Mouse (Mus musculus) intestine, embryonic 14.5 days (tissue): ENCODE results near the gene 4921524J17Rik. TPM values are rescaled to one million over a fixed set of nuclear protein-coding genes. Genes with fewer than 3 reads are reported as not detected.
A peak's percentile ranks its signal among the peaks of the same experiment; 100 is the strongest.

Source experiments
- ATAC-seq: fragments of 200-750 bp; cut with Nextera tagmentation; replicated peaks from 2 replicates; pipeline ENCODE4 v1.8.0; 2017; ENCODE audit warnings: low read depth, moderate number of reproducible peaks, moderate TSS enrichment, moderate library complexity; ENCODE audit not compliant: low FRiP score, low TSS enrichment
- DNase-seq: peaks from one replicate; pipeline ENCODE4 v3.0.0-alpha.2; 2018; ENCODE audit warnings: low spot score
- H3K27ac ChIP-seq: fragments of 300-500 bp; sonication (generic); 2 replicates; pipeline ENCODE4 v1.5.1; 2014; ENCODE audit warnings: low read depth, mild to moderate bottlenecking, control low read depth
- H3K27me3 ChIP-seq: fragments of 300-500 bp; sonication (generic); replicated peaks from 2 replicates; pipeline ENCODE4 v1.6.1; 2014; ENCODE audit warnings: low read length, control low read depth; ENCODE audit not compliant: control insufficient read depth, insufficient read depth
- H3K36me3 ChIP-seq: fragments of 300-500 bp; sonication (generic); 2 replicates; pipeline ENCODE4 v1.6.1; 2014; ENCODE audit warnings: low read length, control low read depth; ENCODE audit not compliant: control insufficient read depth, insufficient read depth
- H3K4me1 ChIP-seq: fragments of 300-500 bp; sonication (generic); replicated peaks from 2 replicates; pipeline ENCODE4 v1.6.1; 2014; ENCODE audit warnings: low read length, control low read depth, mixed read lengths; ENCODE audit not compliant: control insufficient read depth, insufficient read depth
- H3K4me2 ChIP-seq: fragments of 300-500 bp; sonication (generic); 2 replicates; pipeline ENCODE4 v1.6.1; 2014; ENCODE audit warnings: low read length
- H3K4me3 ChIP-seq: fragments of 300-500 bp; sonication (generic); 2 replicates; pipeline ENCODE4 v1.5.1; 2014; ENCODE audit warnings: low read depth, low read length, control low read depth, mixed read lengths
- H3K9ac ChIP-seq: fragments of 300-500 bp; sonication (generic); 2 replicates; pipeline ENCODE4 v1.6.1; 2014; ENCODE audit warnings: mild to moderate bottlenecking, low read length
- H3K9me3 ChIP-seq: fragments of 300-500 bp; sonication (generic); 2 replicates; pipeline ENCODE4 v1.6.1; 2016; ENCODE audit warnings: low read length, control low read depth; ENCODE audit not compliant: control insufficient read depth
- WGBS: fragments of 180-500 bp; shearing (Covaris S2); extraction: QIAGEN DNeasy Blood & Tissue Kit; methylation state at CpG from one replicate; pipeline ENCODE4 v1.1.7; 2014; 5-methylcytosine and 5-hydroxymethylcytosine counted together
- polyA plus RNA-seq: library from polyadenylated mRNA; unstranded; fragments of >200 nt; fragmentation: Nextera tagmentation; extraction: Ambion mirVana; gene quantifications from 2 replicates; pipeline ENCODE4 v1.2.1, GENCODE M21; 2014

4921524J17Rik gene
- polyA plus RNA-seq, 1 experiment from 2014 or later = 36.7 TPM

DNA sequence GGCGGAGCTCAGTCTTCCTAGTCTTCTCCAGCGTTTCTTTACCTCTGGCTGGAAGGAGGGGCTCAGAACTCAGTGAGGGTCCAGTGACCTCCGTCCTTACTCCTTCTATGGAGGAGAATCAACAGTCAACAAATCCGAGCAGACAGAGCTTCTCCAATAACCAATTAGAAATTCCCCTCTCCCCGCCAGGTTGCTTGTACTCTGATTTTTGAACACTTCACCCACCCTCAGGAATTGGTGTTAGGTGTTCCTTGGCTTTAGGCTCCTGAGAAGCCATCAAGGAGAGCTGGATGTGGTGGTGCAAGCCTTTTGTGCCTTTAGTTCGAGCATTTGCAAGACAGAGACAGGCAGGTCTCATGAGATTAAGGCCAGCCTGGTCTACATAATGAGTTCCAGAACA is 40.2 kb upstream of the 4921524J17Rik start:
- Histone ChIP-seq H3K4me2 (no peak overlapping the region), H3K9ac (no peak overlapping the region), H3K36me3 (no peaks in the 10 kb centered on the region), H3K27ac (no peak overlapping the region), H3K9me3 (no peaks in the 10 kb centered on the region), H3K4me1 (no peaks in the 10 kb centered on the region), H3K27me3 (no peaks in the 10 kb centered on the region), H3K4me3 (no peak overlapping the region)
- 74% methylated on average over 6 of the region's 6 CpGs for WGBS
- DNase-seq = no peak
- ATAC-seq = no peak

DNA sequence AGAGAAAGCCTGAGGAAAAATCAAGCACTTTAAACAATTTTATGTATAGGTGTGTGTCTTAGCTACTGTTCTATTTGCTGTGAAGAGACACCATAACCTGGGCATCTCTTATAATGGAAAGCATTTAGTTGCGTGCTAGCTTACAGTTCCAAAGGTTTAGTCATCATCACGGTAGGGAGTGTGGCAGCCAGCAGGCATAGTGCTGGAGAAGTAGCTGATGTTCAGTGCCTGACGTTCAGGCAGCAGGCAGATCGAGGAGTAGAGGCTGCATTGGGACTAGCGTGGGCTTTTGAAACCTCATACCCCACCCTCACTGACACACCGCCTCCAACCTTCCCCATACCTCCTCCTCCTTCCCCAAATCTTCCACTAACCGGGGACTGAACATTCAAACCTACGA is 38.1 kb upstream of the 4921524J17Rik start:
- Histone ChIP-seq H3K9ac (no peak overlapping the region), H3K4me1 (no peaks in the 10 kb centered on the region), H3K4me2 (no peak overlapping the region), H3K36me3 (no peaks in the 10 kb centered on the region), H3K9me3 (no peaks in the 10 kb centered on the region), H3K27me3 (no peaks in the 10 kb centered on the region), H3K27ac (no peak overlapping the region), H3K4me3 (no peak overlapping the region)
- 82% methylated on average over 8 of the region's 8 CpGs for WGBS
- DNase-seq (no peak), ATAC-seq (no peak)

DNA sequence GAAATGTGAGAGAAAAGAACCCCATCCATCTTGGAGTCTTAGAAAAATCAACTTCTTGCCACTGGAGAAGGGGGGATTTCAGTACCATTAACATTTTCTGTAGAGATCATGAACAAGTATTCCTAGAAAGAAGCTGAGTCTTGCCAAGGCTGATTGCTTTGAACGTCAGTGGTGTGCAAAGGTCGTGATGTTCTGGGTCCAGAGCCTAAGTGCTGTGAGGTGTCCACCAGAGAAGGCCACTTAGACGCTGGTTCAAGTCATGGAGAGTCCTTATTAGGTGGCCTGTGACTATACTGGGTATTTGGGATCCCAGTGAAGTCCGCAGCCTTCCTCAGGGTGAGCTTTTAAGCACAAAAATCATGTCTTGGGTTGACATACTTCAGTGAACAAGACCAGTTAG is 33.4 kb upstream of the 4921524J17Rik start:
- WGBS = 84% methylated on average over 4 of the region's 4 CpGs
- H3K9me3 ChIP-seq = no peaks in the 10 kb centered on the region

DNA sequence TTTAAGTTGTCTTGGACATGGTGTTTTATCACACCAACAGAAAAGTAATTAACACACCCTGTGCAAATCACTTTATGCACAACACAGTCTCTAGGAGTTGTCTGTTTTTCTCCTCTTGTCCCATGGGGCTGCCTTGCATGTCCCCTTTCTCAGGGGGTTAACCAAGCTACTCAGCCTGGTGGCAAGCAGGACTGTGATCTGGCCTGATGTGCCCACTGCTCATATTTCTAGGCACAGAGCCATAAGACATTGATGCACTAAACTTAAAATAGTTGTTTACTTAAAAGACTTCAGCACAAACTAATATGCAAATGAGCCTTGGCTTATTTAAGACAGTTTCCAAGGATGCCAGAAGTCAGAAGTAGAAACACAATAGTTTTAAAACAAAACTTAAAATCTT is 31.7 kb upstream of the 4921524J17Rik start:
- Histone ChIP-seq H3K9ac (no peak overlapping the region), H3K4me3 (no peak overlapping the region), H3K27me3 (no peaks in the 10 kb centered on the region), H3K36me3 (no peaks in the 10 kb centered on the region), H3K4me1 (no peaks in the 10 kb centered on the region), H3K4me2 (no peak overlapping the region), H3K9me3 (no peaks in the 10 kb centered on the region), H3K27ac (no peak overlapping the region)
- DNase-seq = no peak
- ATAC-seq = no peak

More for the DNA sequence above, 33.4 kb upstream of the 4921524J17Rik start:
- H3K4me2 ChIP-seq = no peak overlapping the region
- H3K36me3 ChIP-seq = no peaks in the 10 kb centered on the region
- DNase-seq = no peak
- no peak overlapping the region for H3K9ac ChIP-seq
- no peak overlapping the region for H3K4me3 ChIP-seq
- H3K4me1 ChIP-seq = no peaks in the 10 kb centered on the region
- ATAC-seq = no peak
- no peak overlapping the region for H3K27ac ChIP-seq
- no peaks in the 10 kb centered on the region for H3K27me3 ChIP-seq

DNA sequence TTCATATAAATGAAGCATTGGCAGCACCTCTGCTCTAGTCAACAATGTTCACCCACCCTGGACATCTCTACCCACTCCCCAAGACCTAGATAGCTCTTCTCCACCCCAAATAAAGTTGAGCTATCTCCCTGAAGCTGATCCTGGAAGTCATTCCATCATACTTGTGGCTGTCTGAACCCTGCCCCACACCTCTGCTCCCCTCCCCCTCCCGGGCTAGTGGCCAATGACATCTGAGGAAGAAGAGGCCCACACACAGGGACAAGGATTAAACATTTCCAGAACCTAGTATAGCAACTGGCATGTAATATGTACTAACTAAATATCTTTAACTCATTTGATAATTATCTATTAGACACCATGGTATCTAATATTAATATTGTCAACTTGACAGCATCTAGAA is 29.8 kb upstream of the 4921524J17Rik start:
- H3K9ac ChIP-seq = no peak overlapping the region
- H3K4me3 ChIP-seq = no peak overlapping the region
- no peaks in the 10 kb centered on the region for H3K36me3 ChIP-seq
- H3K9me3 ChIP-seq = no peaks in the 10 kb centered on the region
- DNase-seq (no peak), ATAC-seq (no peak)
- no peak overlapping the region for H3K4me2 ChIP-seq
- 73% methylated on average over 1 of the region's 1 CpGs for WGBS
- no peak overlapping the region for H3K27ac ChIP-seq
- no peaks in the 10 kb centered on the region for H3K27me3 ChIP-seq
- no peaks in the 10 kb centered on the region for H3K4me1 ChIP-seq

DNA sequence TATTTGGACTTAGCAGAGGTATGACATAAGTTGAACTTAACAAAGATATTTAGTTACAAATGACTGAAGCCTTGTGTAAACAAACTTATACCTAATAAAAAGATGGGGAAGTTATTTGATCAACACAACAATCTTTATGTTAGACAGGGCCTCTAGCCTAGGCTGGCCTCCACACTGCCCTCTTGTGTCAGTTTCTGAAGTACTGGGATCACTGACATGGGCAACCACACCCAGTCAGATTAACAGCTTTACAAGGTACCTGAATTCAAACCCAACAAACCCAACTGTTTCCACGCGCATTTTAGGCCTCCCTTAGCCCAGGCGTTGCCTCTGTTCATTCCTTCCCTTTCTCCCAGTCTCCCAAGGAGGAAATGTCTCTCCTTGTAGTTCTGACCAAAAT is 28.7 kb upstream of the 4921524J17Rik start:
- ATAC-seq = no peak
- Histone ChIP-seq H3K9ac (no peak overlapping the region), H3K4me2 (no peak overlapping the region), H3K27me3 (no peaks in the 10 kb centered on the region), H3K36me3 (no peaks in the 10 kb centered on the region), H3K4me3 (no peak overlapping the region), H3K4me1 (no peaks in the 10 kb centered on the region), H3K27ac (no peak overlapping the region), H3K9me3 (no peaks in the 10 kb centered on the region)
- 84% methylated on average over 3 of the region's 3 CpGs for WGBS
- DNase-seq = no peak

DNA sequence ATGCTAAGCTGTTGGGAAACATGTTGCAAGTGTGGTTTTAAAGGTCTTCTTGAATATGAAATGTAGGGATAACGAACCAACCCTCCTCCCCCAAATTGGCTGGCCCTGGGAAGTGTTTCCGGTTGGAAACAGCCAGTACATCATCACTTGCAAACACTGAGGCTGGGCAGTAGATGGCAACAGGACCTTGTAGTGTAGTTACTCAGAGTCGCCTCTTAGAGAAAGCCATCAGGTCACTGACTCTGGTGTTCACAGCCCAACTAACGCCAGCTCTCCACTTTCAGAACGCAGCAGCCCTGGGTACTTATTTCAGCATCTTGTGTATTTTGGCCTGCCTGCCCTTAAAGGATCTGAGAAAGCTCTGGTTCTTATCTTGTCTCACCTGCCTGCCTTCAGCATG is 28.2 kb upstream of the 4921524J17Rik start:
- Histone ChIP-seq H3K4me3 (no peak overlapping the region), H3K9ac (no peak overlapping the region), H3K27me3 (no peaks in the 10 kb centered on the region), H3K9me3 (no peaks in the 10 kb centered on the region), H3K4me2 (no peak overlapping the region), H3K4me1 (no peaks in the 10 kb centered on the region), H3K27ac (no peak overlapping the region), H3K36me3 (no peaks in the 10 kb centered on the region)
- 32% methylated on average over 5 of the region's 5 CpGs for WGBS
- DNase-seq = no peak
- ATAC-seq = no peak

DNA sequence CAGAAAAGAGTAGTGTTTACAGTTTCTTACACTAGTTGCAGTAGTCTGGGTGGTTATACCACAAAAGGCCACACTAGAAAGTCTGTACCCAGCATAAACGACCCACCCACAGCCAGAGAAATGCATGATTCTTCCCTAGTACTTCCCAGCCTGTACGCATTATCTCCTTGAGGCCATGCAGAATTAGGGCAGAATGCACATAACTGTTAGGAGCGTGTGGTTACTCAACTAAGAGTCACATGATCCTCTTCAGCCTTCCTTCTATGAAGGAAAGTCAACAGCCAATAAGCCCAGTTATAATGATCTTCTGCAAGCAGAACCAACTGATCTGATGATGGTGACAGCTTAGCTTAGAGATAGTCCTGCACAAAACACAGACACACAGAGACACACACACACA is 26.9 kb upstream of the 4921524J17Rik start:
- no peak overlapping the region for H3K9ac ChIP-seq
- no peak overlapping the region for H3K4me2 ChIP-seq
- H3K4me1 ChIP-seq = no peaks in the 10 kb centered on the region
- H3K36me3 ChIP-seq = no peaks in the 10 kb centered on the region
- H3K27ac ChIP-seq = no peak overlapping the region
- no peaks in the 10 kb centered on the region for H3K9me3 ChIP-seq
- WGBS = 69% methylated on average over 3 of the region's 3 CpGs
- H3K27me3 ChIP-seq = no peaks in the 10 kb centered on the region
- ATAC-seq (no peak), DNase-seq (no peak)
- no peak overlapping the region for H3K4me3 ChIP-seq

DNA sequence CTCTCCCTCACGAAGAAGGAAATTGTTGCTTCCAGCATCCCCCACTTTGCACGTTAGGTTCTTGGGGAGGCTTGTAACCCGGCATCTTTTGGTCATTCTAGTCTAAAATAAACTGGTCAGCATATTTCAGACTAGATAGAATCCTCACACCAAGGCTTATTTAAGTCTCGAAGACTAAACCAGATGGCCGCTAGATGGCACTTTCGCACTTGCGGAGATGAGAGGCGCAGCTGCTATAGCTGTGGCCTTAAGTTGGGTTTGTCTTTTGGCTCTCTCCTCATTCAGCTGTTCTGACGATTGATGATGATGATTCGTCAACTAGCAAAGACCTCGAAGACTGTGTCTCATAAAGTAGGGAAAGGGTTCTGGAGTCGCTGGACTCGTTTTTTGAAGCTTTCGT is 23.9 kb upstream of the 4921524J17Rik start:
- DNase-seq (peak; percentile 86), ATAC-seq (no peak)
- Histone ChIP-seq H3K27ac (no peak overlapping the region), H3K27me3 (no peaks in the 10 kb centered on the region), H3K4me1 (peaks cover 6% of the 10 kb centered on the region; the same call in 1 of the 2 replicates), H3K9me3 (no peaks in the 10 kb centered on the region), H3K36me3 (no peaks in the 10 kb centered on the region), H3K4me2 (no peak overlapping the region), H3K4me3 (no peak overlapping the region), H3K9ac (no peak overlapping the region)
- 10% methylated on average over 14 of the region's 14 CpGs for WGBS
